Mouse (Mus musculus): ENCODE measurements at regions not wholly inside any gene's neighbourhood (a gene's known extent, or its start where the extent isn't known, plus 50 kb on each side); places are given as distances from the start of the nearest gene placed in this dataset.

DNA sequence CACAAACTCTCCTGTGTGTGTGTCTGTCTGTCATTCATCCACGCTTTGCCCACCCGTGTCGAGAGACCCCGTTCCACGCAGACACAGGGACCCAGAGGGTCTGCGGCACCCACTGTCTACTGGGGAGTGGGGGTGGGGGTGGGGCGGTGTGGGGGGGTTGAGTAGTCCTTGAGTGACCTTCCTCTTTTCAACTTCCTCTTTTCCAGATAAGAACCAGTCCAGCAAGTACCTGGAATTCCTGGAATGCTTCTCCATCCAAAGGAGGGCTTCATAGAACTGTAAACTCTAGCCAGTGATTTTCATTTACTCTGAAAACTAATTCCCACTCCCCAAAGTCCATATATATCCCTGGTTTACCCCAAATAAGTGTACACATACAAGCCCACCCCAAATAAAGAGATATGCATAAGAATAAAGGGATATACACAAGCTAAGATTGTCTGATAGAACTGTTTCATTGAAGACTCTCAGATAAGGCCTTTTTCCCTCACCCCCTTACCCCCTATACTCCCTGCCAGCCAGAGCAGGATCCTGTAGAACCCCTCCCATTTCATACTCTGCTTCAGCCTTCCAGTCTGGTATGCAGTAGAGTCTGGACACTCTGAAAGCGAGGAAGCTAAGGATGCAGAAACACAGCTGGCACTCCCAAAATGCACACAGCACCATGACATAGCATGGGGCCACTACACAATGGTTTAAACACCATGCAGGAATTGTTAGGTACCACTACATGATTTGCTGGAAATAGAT lies 172.0 kb downstream of the Gm9733 start:
- no peak for TF ChIP-seq EP300 (IDR thresholded peaks at IDR 0.05; ENCODE audit: low read depth)
- no peak for TF ChIP-seq CTCF (IDR thresholded peaks at IDR 0.05; ENCODE audit: low read depth)

Measured in heart, postnatal 0 days (tissue).